Mouse (Mus musculus): ENCODE data around the gene Gfpt2. TPM values are rescaled to one million over a fixed set of nuclear protein-coding genes. Genes with fewer than 3 reads are reported as not detected.
A peak's percentile ranks its signal among the peaks of the same experiment; 100 is the strongest.

The Gfpt2 gene
- polyA plus RNA-seq, 1 experiment from 2014 or later: 4.1 TPM

GRCm38 (mm10) chr11:49871914-49872313, 77.9 kb downstream of the Gfpt2 start:
- 64% methylated on average over 6 of the region's 6 CpGs for WGBS
- no peaks in the 10 kb centered on the region for H3K27me3 ChIP-seq (ENCODE audit: control insufficient read depth, insufficient read depth, low read length)
- H3K9ac ChIP-seq (replicated peaks; ENCODE audit: low read length): no peak overlapping the region
- H3K9me3 ChIP-seq (ENCODE audit: control insufficient read depth, low read length): no peaks in the 10 kb centered on the region
- ATAC-seq (ENCODE audit: low FRiP score, low TSS enrichment): no peak
- H3K4me3 ChIP-seq (replicated peaks; ENCODE audit: low read depth, low read length): no peak overlapping the region
- H3K4me2 ChIP-seq (ENCODE audit: low read length): no peak overlapping the region
- no peaks in the 10 kb centered on the region for H3K4me1 ChIP-seq (ENCODE audit: control insufficient read depth, insufficient read depth, low read length)
- H3K27ac ChIP-seq (replicated peaks; ENCODE audit: low read depth, low read length): no peak overlapping the region
- DNase-seq: peak; percentile 82
- peaks cover 68% of the 10 kb centered on the region for H3K36me3 ChIP-seq (ENCODE audit: control insufficient read depth, insufficient read depth, low read length)

GRCm38 (mm10) chr11:49872779-49873178, 78.8 kb downstream of the Gfpt2 start:
- no peak for ATAC-seq (ENCODE audit: low FRiP score, low TSS enrichment)
- no peak for DNase-seq
- H3K4me2 ChIP-seq (ENCODE audit: low read length): no peak overlapping the region
- WGBS: 96% methylated on average over 6 of the region's 6 CpGs
- H3K9me3 ChIP-seq (ENCODE audit: control insufficient read depth, low read length): no peaks in the 10 kb centered on the region
- H3K36me3 ChIP-seq (ENCODE audit: control insufficient read depth, insufficient read depth, low read length): peaks cover 61% of the 10 kb centered on the region
- H3K4me1 ChIP-seq (ENCODE audit: control insufficient read depth, insufficient read depth, low read length): no peaks in the 10 kb centered on the region
- H3K27me3 ChIP-seq (ENCODE audit: control insufficient read depth, insufficient read depth, low read length): no peaks in the 10 kb centered on the region
- H3K27ac ChIP-seq (replicated peaks; ENCODE audit: low read depth, low read length): no peak overlapping the region
- H3K4me3 ChIP-seq (replicated peaks; ENCODE audit: low read depth, low read length): no peak overlapping the region
- no peak overlapping the region for H3K9ac ChIP-seq (replicated peaks; ENCODE audit: low read length)

GRCm38 (mm10) chr11:49876948-49877817, 83.2 kb downstream of the Gfpt2 start:
- peaks cover 64% of the 10 kb centered on the region for H3K36me3 ChIP-seq (ENCODE audit: control insufficient read depth, insufficient read depth, low read length)
- H3K27ac ChIP-seq (replicated peaks; ENCODE audit: low read depth, low read length): no peak overlapping the region
- ATAC-seq (ENCODE audit: low FRiP score, low TSS enrichment): no peak
- 94% methylated on average over 8 of the region's 8 CpGs for WGBS
- H3K9ac ChIP-seq (replicated peaks; ENCODE audit: low read length): 0 out of 2 replicates have a peak overlapping the region, but pooled peaks have one; percentile 12
- H3K4me2 ChIP-seq (ENCODE audit: low read length): no peak overlapping the region
- H3K4me1 ChIP-seq (ENCODE audit: control insufficient read depth, insufficient read depth, low read length): no peaks in the 10 kb centered on the region
- H3K27me3 ChIP-seq (ENCODE audit: control insufficient read depth, insufficient read depth, low read length): no peaks in the 10 kb centered on the region
- peak; percentile 49 for DNase-seq
- H3K9me3 ChIP-seq (ENCODE audit: control insufficient read depth, low read length): no peaks in the 10 kb centered on the region
- no peak overlapping the region for H3K4me3 ChIP-seq (replicated peaks; ENCODE audit: low read depth, low read length)

GRCm38 (mm10) chr11:49879950-49880642, 86.1 kb downstream of the Gfpt2 start:
- no peak overlapping the region for H3K4me2 ChIP-seq (ENCODE audit: low read length)
- H3K9ac ChIP-seq (replicated peaks; ENCODE audit: low read length): no peak overlapping the region
- H3K4me3 ChIP-seq (replicated peaks; ENCODE audit: low read depth, low read length): no peak overlapping the region
- no peak for DNase-seq
- H3K27me3 ChIP-seq (ENCODE audit: control insufficient read depth, insufficient read depth, low read length): no peaks in the 10 kb centered on the region
- H3K9me3 ChIP-seq (ENCODE audit: control insufficient read depth, low read length): no peaks in the 10 kb centered on the region
- ATAC-seq (ENCODE audit: low FRiP score, low TSS enrichment): no peak
- no peak overlapping the region for H3K27ac ChIP-seq (replicated peaks; ENCODE audit: low read depth, low read length)
- 94% methylated on average over 3 of the region's 3 CpGs for WGBS
- H3K36me3 ChIP-seq (ENCODE audit: control insufficient read depth, insufficient read depth, low read length): peaks cover 57% of the 10 kb centered on the region
- H3K4me1 ChIP-seq (ENCODE audit: control insufficient read depth, insufficient read depth, low read length): no peaks in the 10 kb centered on the region

- Histone ChIP-seq H3K9me3 (ENCODE audit: control insufficient read depth, low read length) (no peaks in the 10 kb centered on the region), H3K27ac (replicated peaks; ENCODE audit: low read depth, low read length) (no peak overlapping the region), H3K27me3 (ENCODE audit: control insufficient read depth, insufficient read depth, low read length) (no peaks in the 10 kb centered on the region), H3K4me3 (replicated peaks; ENCODE audit: low read depth, low read length) (no peak overlapping the region), H3K4me1 (ENCODE audit: control insufficient read depth, insufficient read depth, low read length) (no peaks in the 10 kb centered on the region), H3K4me2 (ENCODE audit: low read length) (no peak overlapping the region), H3K9ac (replicated peaks; ENCODE audit: low read length) (no peak overlapping the region), H3K36me3 (ENCODE audit: control insufficient read depth, insufficient read depth, low read length) (peaks cover 55% of the 10 kb centered on the region)
- WGBS: 90% methylated on average over 3 of the region's 3 CpGs
- ATAC-seq (ENCODE audit: low FRiP score, low TSS enrichment) (no peak), DNase-seq (no peak)
Observed at GRCm38 (mm10) chr11:49883394-49883793, 89.4 kb downstream of the Gfpt2 start.

Small RNA genes within 50 kb of the gene (microRNA-seq; reads per million reads assigned to microRNA genes)
- not detected for gene Gm23813

Other genes with a start within 250 kb of the Gfpt2 start
- not detected in 2 replicates for gene Olfr1380, start 237.3 kb upstream of the Gfpt2 start, polyA plus RNA-seq (2014; fragmentation: Nextera tagmentation; extraction: Ambion mirVana)
- 1.1 and 2.1 TPM in 2 replicates for gene Flt4, start 184.9 kb upstream of the Gfpt2 start, polyA plus RNA-seq (2014; fragmentation: Nextera tagmentation; extraction: Ambion mirVana)
- gene Scgb3a1, start 130.6 kb upstream of the Gfpt2 start, polyA plus RNA-seq (2014; fragmentation: Nextera tagmentation; extraction: Ambion mirVana): not detected in 2 replicates
- 55.9 and 57.6 TPM in 2 replicates for gene Cnot6, start 81.5 kb upstream of the Gfpt2 start, polyA plus RNA-seq (2014; fragmentation: Nextera tagmentation; extraction: Ambion mirVana)
- 58.7 and 72.4 TPM in 2 replicates for gene Mapk9, start 52.6 kb downstream of the Gfpt2 start, polyA plus RNA-seq (2014; fragmentation: Nextera tagmentation; extraction: Ambion mirVana)
- gene Rasgef1c, start 107.7 kb downstream of the Gfpt2 start, polyA plus RNA-seq (2014; fragmentation: Nextera tagmentation; extraction: Ambion mirVana): 24.9 and 36.2 TPM in 2 replicates
- gene Rnf130, start 231.2 kb downstream of the Gfpt2 start, polyA plus RNA-seq (2014; fragmentation: Nextera tagmentation; extraction: Ambion mirVana): 72.5 and 74.9 TPM in 2 replicates